Mouse (Mus musculus) kidney, adult 8-10 months (tissue): ENCODE results near the gene Hba-a2.

Experiments used
- DNase-seq, 2 experiments: peaks; one replicate each; pipeline ENCODE4 v3.0.0; 2022

Hba-a2 gene

DNA sequence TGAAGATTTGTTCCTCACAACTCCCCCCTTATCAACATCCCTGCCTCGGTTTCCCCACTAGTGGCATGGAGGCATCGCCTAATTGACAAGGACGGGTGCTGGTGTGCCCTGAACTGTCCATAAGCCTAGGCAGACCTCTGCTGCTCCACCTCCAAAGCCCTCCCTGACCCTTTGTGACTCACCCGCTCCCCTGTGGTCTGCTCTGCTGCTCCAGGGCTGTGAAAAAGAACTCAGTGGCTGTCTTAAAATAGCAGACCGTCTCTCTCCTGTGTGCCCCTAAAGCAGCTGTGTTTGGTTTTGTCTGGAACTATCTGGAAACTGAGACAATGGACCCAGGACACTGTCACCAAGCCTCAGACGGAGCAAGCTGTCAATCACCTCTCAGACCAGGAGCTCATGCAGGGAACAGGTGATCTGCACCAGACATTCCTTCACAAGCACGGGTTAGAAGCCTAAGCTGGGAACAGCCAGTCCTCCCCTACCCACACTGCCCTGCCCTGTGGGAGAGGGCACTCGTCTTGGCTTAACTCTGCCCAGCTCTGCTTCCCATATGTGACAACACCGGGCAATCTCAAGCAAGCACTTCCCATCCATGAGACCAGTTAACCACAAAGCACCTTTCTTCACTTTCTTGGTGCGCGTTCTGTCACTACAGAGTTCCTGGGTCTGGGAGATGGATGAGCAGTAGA lies 24.4 kb downstream of the Hba-a2 start:
- DNase-seq, result no peak

DNA sequence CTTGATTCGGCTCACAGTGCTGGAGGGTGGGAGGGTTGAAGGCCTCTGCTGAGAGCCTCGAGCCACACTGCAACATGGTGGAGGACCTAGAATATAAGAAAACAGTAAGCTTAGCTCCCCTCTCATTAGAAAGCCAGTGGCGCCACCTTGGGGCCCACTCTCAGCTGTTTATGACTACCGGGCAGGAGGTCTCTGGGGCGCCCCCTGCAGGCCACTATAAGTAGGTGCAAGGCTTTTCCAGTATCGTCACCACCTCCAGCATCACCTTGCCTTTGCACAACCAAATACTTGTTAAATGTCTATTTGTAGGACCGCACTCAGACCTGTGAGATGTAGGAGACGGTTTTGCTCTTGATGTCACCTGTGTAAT lies 24.9 kb downstream of the Hba-a2 start:
- peak; percentile 35 to 57 for DNase-seq

DNA sequence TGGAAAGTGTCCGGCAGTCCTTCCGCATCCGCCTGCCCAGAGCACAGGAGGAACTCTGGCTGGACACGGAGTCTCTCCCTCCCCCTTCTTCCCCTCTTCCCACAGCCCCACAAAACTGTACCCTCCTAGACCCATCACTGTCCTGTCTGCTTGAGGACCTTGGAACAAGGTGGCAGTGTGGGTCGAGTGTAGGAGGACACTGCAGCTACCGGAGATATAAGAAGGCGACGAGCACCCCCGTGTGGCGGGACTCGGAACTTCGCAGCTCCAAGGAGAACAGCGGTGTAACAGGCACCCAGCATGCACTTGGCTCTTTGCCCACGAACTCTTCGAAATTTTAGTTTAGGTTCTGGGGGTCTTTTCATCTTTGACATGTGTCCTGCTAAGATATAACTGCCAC lies 28.3 kb downstream of the Hba-a2 start:
- DNase-seq, result peak; percentile 70 to 91

DNA sequence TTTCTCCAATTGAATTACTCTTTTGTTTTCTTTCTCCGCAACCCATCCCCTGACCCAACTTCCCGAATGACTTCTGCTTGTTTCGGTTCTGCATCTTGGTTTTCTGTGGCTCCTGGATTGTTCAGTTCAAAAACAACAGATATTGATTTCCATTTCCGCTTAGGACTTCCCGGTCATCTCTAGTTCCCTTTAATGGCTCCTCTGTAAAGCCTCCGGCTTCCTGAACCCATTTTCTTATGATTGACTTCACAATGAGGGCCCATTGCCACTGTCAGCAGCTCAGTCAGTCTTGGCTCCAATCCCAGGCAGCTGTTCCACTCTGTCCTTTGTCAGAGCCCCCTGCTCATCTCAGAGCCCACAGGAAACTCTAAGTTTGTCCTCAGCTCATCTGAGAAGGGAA lies 34.8 kb downstream of the Hba-a2 start:
- peak; percentile 28 to 36 for DNase-seq

DNA sequence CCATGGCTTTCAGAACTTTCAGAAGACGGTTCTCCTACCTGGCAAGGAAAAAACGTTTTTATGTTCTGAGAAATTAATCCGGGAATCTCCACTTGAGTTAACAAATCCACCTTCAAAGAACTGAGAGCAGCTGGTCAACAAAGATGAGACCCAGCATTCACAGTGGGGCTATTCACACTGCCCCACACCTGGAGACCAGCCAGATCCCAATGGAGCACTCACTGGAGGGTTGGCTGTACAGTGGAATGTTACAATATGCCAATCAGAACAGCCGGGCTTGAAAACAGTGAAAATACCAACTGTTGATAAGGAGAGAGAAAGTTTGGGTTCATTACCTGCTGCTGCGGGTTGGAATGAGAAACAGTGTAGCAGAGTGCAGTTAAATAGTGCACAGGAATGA lies 35.6 kb downstream of the Hba-a2 start:
- DNase-seq, result no peak

DNA sequence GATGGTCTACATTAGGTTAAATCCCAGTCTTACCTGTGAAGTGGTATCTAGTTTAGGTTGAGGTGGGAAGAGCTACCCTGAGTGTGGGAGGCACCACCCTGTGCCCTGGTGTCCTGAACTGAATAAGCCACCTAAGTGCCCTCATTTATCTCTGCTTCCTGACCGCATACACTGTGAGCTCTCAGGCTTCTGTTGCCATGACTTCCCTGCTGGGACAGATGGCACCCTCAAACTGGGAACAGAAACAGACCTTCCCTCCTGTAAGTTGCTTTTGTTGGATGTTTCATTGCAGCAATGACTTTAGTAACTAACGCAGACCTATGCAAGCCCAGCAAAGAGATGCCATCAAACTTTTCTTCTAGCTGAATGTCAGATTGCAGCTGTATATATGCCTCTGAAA lies 36.9 kb downstream of the Hba-a2 start:
- DNase-seq, result no peak

DNA sequence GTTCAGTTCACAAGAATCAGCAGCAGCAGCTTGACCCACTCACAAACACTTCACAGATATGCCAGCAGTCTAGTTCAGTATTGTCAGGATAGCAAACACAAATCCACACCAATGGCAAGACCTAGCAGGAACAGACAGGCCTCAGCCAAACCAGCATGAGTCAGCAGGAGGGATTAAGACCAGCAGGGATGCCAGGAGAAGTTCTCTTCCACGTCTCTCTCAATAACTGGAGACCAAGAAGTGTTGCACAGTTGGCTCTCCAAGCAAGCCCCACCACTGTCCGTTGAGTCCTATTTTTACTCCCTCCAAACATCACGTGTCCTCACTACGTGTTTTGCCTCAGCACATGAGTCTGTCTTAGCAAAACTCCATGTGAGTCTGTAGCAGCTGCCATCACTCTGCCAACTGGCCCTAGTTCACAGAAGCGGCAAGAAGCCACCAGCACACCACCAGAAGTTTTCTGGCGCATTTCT lies 40.2 kb downstream of the Hba-a2 start:
- DNase-seq, result no peak

DNA sequence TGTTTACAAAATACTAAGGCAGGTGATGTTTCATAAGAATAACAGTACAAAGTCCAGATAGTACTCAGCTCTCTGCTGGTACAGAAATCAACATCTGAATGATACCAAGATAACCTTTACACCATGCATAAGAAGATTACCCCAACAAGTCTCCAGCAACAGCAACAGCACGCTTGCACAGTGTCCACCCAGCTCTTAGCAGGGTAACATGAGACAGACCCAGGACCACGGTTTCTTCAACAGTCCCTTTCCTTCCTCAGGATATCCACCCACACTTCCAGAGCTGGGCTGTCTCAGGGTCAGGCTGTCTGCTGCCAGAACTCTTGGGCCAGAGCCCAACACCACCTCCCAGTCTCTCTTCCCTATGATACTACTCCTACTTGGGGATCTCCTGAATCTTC lies 42.8 kb downstream of the Hba-a2 start:
- peak; percentile 36 to 41 for DNase-seq

DNA sequence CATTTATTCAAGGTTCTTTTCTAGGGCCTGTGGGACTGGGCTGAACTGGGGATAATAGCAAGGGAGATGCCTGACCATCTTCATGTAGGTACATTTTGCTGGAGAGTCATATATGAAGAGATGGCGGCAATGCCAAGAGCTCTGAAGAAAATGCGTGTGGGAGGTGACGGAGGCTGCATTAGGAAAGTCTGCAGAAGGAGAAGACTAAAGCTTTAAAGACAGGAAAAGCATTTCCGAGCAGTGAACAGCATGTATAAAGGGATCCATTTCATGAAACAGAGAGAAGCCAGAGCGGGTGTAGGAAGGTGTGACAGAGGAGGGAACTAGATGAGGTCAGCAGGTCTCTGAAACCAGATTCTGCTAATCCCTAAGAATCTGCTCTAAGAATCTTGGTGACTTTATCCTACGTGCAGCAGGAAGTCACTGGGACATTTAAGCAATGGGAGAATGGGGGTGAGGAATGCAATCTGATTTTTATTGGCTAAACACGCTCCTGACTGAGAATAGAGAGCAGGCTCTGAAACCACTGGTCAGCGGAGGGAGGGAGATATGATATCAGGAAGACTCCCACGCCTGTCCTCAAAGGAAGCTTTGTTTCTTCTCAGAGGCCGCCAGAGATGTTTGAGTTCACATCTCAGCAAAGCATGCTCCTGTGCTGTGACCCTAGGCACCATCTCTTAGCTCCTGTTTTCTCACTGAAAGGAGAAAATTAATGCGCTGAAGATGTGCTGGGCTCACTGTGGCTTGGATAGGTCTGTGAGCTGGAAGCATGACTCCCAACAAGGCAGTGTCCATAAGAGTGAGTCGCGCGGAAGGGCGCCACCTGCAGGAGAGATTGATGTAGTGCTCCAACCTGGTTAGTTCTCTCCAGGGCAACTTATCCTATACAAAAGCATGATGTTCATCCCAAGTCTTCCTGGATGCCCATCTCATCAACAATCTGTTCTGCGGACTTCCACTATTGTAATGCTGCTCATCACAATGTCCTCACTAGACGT lies 44.5 kb downstream of the Hba-a2 start:
- peak in 1 of 2 experiments; percentile 31 for DNase-seq

DNA sequence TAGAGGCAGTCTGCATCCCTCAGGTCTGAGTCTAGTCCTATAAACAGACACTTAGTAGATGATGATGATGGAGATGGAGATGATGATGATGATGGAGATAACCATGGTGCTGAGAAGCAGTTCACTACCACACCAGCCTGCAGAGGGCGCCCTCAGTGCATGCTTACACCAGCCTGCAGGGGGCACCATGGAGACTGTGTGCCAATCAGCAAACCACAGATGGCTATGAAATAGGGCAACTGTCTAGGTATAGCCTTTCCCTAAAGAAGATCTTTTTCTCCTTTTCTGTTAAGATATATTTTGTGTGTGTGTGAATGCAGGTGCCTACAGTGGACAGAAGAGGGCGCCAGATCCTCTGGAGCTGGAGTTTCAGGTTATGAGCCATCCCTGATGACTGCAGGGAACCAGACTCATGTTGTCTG lies 46.5 kb downstream of the Hba-a2 start:
- peak in 1 of 2 experiments; percentile 47 for DNase-seq

DNA sequence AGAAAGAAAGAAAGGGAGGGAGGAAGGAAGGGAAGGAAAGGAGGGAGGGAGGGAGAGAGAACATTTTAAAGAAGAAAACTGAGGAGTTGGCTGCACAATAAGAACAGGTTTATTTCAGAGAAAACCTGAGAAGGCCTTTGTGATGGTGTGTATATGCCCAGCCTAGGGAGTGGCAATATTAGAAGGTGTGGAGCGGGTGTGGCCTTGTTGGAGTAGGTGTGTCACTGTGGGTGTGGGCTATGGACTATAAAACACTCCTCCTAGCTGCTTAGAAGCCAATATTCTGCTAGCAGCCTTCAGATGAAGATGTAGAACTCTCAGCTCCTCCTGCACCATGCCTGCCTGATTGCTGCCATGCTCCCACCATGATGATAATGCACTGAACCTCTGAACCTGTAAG lies 47.1 kb downstream of the Hba-a2 start:
- no peak for DNase-seq

DNA sequence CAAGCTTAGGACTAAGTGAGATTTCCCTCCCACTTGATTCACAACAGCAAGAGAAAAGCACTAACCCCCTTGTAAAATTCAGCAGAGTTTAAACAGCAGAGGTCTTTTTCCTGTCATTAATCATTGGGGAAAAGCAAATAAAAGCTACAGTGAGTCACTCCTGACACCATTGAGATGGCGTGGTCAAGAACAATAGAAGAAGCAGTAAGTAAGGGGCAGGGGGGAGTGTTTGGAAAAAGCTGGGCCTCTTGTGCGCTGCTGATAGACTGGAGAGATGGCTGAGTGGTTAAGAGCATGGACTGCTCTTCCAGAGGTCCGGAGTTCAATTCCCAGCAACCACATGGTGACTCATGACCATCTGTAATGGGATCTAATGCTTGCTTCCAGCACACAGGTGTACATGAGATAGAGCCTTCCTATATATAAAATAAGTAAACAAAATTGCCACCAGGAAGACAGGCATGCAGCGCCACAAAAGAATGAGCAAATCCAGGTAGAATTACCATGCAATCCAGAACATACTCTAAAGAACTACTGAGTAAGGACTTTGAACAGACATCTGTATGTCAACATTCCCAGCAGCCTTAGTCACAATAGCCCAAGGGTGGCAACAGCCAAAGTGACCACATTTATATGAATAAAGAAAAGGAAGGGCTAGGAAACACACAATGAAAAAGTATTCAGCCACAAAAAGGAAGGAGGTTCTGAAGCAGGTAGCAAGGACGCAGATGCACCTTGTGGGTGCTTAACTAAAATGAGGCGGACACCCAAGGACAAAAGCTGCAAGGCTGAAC lies 49.4 kb downstream of the Hba-a2 start:
- DNase-seq, result no peak
